Mouse (Mus musculus): ENCODE results near the gene Sema3b.

DNA sequence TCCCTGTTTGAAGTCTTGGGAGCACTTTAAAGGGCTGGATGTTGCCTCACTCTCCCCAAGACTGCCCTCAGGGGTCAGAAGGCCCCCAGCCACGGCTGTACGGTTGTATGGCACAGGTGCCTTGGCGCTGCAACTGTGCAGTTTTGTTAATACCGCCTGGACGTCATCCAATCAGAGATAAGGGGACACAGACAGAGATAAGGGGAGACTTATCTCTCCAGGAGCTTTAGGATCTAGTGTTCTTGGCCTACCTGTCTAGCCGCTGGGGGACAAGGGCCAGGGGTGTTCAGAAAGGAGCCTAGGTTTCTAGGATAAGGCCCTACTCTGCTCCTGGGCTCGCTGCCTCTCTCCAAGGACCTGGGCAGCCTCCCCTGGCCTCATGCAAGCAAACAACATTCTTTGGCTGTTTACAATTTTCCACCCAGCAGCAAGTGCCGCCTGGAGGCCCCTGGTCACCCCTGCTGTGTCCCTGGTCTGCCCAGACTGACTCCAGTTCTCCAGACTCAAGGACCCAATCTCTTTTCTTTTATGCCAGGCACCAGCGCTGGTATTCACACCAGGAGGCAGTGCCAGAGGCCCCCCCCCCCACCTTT, 1.3 kb downstream of the Sema3b start:
- TF ChIP-seq POLR2A (IDR thresholded peaks at IDR 0.05; ENCODE audit: extremely low read depth, insufficient read depth, low read length) = no peak
- no peak for TF ChIP-seq CTCF (IDR thresholded peaks at IDR 0.05; ENCODE audit: low read depth, low read length)

Measured in liver, adult 2 months (tissue).